Mouse (Mus musculus): ENCODE measurements around the gene Tgfb1.

The Tgfb1 gene

DNA sequence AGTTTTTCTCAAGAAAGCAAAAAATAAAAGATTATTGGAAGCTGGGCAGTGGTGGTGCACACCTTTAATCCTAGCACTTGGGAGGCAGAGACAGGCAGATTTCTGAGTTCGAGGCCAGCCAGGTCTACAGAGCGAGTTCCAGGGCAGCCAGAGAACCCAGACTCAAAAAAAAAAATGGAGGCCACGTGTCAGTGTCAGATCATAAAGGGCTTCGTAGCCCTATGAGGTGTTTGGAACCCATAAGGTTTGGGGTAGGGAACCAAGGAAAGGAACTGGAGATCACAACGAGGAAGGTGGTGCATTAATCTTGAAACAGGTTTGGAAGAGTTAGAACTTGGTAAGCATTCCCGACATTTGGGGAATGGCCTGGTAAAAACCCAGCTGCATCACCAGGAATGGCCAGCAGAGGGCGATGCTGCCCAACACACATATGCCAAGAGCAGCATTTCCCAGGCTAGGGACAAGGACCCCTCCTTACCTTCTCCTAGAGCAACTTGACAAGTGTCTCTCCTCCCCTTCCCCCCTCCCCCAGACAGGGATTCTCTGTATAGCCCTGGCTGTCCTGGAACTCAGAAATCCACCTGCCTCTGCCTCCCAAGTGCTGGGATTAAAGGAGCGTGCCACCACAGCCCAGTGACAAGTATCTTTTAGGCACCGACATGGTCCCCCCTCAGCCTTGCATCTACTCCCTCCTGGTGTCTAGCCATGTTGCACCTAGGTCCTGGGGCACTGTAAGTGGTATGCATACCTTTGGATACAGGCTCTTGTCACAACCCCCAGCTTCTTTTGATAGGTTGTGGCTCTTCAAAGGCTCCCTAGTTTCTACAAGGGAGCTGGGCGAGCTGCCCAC, 33.2 kb downstream of the Tgfb1 start:
- in situ Hi-C loops (cut with MboI; ENCODE audit: unreplicated experiment in 2 of 2): loop anchor here (5.0 to 25.0 kb wide), 5 partner anchors 38 to 1158 kb away; partner anchors contain the start of genes B3gnt8 (in 1 of the 2), B9d2 (in 1 of the 2), Cd79a (in 1 of the 2) and Ceacam1 (in 1 of the 2)

GRCm38 (mm10) chr7:25720760-25721159, 34.0 kb downstream of the Tgfb1 start:
- in situ Hi-C loops (cut with MboI; ENCODE audit: unreplicated experiment in 2 of 2): loop anchor here (25.0 kb wide), 3 partner anchors 233 to 1158 kb away; partner anchors contain the start of genes Cd79a (in 1 of the 2), Ceacam1 (in 1 of the 2) and Rps19 (in 1 of the 2)

DNA sequence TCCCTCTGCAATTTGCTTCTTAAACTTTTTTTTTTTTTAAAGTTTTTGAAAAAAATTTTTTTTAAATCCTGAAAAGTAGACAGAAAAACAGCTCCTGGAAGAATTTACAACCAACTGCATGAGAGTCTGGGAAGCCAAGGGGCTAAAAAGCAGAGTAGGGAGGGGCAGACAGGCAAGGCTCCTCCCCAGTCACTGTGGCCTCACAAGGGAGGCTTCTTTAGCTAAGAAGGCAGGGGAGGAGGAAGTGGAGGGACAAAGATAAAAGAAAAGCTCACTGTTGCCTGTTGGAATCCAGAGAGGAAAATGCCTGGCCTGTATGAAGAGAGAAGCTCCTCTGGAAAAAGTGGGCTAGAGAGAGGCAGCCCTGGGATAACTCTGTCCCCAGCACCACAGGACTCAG, 35.0 kb downstream of the Tgfb1 start:
- in situ Hi-C loops (cut with MboI; ENCODE audit: unreplicated experiment in 2 of 2): loop anchor here (25.0 kb wide), 3 partner anchors 234 to 1159 kb away; partner anchors contain the start of genes Cd79a (in 1 of the 2), Ceacam1 (in 1 of the 2) and Rps19 (in 1 of the 2)

DNA sequence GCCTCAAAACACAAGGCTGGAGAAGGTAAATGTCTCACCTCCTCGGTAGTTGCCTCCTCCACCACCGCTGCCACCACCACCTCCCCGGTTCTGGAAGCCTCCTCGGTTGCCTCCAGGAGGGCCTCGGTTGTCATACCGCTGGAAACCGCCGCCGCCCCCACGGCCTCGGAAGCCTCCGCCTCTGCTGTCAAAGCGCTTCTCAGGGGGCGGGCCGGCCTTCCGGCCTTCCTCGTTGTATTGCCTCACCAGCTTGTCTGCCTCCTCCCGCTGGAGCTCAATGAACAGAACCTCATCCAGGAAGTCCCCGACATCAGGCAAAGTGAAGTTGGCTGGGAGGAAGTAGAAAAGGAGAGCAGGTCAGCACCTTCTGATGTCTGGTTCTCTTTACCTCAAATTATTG, 39.1 kb downstream of the Tgfb1 start:
- in situ Hi-C loops (cut with MboI; ENCODE audit: unreplicated experiment in 2 of 2): no loop called here

DNA sequence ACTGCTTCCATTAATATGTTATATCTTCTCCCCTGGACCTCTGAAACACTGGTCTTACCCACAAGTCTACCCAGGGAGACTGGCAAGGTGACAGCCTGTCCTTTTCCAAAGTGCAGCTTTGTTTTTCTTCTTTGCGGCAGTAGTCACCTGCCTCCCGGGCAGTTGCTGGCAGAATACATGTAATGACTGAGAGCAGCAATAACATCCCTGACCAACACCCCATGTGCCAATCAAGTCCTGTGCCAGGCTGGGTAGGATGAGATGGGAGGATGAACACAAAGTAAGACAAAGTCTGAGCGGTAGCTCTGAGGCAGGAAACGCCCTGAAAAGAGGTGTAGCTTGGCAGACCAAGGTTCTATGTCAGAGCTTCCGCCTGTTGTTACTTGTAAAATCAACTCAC, 41.0 kb downstream of the Tgfb1 start:
- in situ Hi-C loops (cut with MboI; ENCODE audit: unreplicated experiment in 2 of 2): no loop called here

DNA sequence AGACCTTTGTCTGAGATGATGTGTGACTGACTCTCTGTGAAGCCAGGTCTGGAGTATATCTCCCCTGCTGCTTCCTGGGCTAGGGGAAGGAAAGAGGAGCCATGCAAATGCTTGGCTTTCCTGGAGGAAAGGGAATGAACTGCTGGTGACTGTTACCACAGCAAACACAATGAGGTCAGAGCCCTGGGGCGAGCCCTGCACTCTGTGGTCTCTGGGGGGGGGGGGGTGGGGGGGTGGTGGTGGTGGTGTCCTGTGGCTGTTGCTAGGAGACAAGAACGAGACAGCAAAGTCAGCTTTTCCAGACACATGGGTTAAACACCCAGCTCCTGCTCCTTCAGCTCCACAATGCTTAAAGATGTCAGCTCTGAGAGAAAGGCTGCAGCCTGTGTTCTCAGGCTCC, 42.6 kb downstream of the Tgfb1 start:
- in situ Hi-C loops (cut with MboI; ENCODE audit: unreplicated experiment in 2 of 2): no loop called here

GRCm38 (mm10) chr7:25729862-25730261, 43.1 kb downstream of the Tgfb1 start:
- in situ Hi-C loops (cut with MboI; ENCODE audit: unreplicated experiment in 2 of 2): loop anchor here in 1 of 2 experiments (10.0 kb wide), 1 partner anchor 245 kb away; no protein-coding TSS in a partner anchor

GRCm38 (mm10) chr7:25731294-25732055, 44.7 kb downstream of the Tgfb1 start:
- in situ Hi-C loops (cut with MboI; ENCODE audit: unreplicated experiment in 2 of 2): loop anchor here in 1 of 2 experiments (10.0 kb wide), 1 partner anchor 247 kb away; no protein-coding TSS in a partner anchor

DNA sequence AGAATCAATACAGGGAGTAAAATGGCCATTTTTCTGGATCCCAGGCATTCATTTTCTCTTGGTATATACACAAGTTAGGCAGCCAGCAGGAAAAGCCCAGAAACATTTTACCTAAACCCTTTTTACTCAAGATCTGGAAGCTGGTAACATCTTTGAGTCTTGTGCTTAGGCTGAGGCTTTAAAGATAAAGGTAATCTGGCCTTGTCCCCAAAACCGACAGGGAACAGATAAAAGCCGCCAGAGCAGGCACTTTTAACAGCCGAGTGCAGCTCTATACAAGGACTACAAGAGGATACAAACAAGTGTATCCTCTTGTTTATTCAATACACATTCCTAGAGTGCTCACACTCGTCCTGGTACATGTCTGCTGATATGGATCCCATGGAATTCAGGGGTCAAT, 48.2 kb downstream of the Tgfb1 start:
- in situ Hi-C loops (cut with MboI; ENCODE audit: unreplicated experiment in 2 of 2): loop anchor here in 1 of 2 experiments (10.0 kb wide), 1 partner anchor 250 kb away; no protein-coding TSS in a partner anchor

GRCm38 (mm10) chr7:25736920-25737319, 50.1 kb downstream of the Tgfb1 start:
- in situ Hi-C loops (cut with MboI; ENCODE audit: unreplicated experiment in 2 of 2): loop anchor here in 1 of 2 experiments (10.0 kb wide), 1 partner anchor 252 kb away; no protein-coding TSS in a partner anchor

- in situ Hi-C loops (cut with MboI; ENCODE audit: unreplicated experiment in 2 of 2): loop anchor here in 1 of 2 experiments (10.0 kb wide), 1 partner anchor 253 kb away; no protein-coding TSS in a partner anchor
Measured at GRCm38 (mm10) chr7:25738277-25738676, 51.5 kb downstream of the Tgfb1 start.

- in situ Hi-C loops (cut with MboI; ENCODE audit: unreplicated experiment in 2 of 2): no loop called here
Measured at GRCm38 (mm10) chr7:25746844-25747243, 60.0 kb downstream of the Tgfb1 start.

DNA sequence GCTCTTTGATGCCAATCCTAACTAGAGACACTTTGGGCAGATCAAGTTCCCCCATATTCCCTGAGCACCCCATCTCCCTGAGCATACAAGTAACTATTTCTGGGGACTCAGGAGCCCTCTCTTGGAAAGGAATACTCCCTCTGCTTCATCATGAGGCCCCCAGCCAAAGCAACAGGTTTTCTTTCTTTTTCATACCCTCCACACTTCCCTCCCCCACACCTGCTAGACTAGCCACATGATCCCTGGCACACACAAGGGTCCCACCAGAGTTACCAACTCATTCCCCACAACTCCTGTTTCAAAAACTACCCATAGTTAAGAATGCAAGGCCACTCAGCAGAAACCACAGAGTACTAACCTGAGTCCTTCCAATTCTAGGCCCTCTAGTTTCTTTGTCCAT, 66.3 kb downstream of the Tgfb1 start:
- in situ Hi-C loops (cut with MboI; ENCODE audit: unreplicated experiment in 2 of 2): loop anchor here (5.0 to 25.0 kb wide), 10 partner anchors 41 to 1922 kb away; partner anchors contain the start of genes Zfp61 (in 2 of the 2), Zfp94 (in 2 of the 2), Arhgef1 (in 1 of the 2) and B9d2 (in 1 of the 2)

DNA sequence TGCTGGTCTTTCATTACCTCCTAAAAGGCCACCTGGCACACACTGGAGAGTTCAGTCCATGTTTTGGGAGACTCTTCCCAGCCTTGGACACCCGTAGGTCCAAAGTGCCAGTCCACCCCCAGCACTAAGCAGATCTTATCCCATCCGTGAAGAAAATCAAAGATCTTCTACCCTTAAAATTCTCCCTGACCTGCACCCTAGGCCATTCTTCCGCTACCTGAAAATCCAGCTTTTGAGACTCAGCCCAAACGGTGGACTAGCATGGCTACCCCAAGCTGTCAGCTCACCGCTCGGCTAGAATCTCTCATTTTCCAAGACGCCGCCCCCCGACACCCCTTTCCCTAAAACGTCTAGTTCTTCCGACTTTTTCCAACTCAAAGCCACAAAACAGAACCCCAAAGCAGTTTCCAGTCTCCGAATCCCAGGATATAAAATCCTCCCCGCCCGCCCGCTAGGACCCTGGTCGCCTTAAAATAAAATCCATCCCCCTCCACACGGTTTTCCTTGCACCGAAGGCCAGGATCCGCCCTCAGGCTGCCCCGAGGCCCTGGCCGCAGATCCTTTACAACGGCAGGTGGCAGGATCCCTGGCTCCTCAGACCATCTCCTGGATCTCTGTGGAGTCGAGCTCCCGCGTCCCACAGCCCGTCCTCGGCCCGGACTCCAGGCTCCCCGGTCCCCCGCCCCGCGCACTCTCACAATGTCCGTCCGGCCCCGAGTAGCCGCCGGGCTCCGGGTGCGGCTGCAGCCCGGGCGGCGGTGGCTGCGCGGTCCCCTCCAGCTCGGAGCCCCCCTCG, 67.0 kb downstream of the Tgfb1 start:
- in situ Hi-C loops (cut with MboI; ENCODE audit: unreplicated experiment in 2 of 2): loop anchor here (5.0 to 25.0 kb wide), 10 partner anchors 42 to 1921 kb away; partner anchors contain the start of genes Zfp61 (in 2 of the 2), Zfp94 (in 2 of the 2), Arhgef1 (in 1 of the 2) and B9d2 (in 1 of the 2)

DNA sequence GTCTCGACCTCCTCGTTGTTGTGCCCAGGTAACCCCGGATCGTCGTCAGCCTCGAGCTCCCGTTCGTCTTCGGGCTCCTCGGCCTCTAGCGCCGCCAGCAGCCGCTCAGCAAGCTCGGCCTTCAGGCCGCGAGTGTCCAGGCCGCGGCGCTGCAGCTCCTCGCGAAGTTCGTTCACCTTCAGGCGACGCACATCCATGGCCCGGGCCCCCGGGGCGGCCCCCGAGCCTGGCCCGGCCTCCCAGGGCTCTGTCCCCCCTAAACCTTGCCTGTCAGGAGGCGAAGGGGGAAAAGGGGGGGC, 67.6 kb downstream of the Tgfb1 start:
- in situ Hi-C loops (cut with MboI; ENCODE audit: unreplicated experiment in 2 of 2): loop anchor here (5.0 to 25.0 kb wide), 10 partner anchors 42 to 1920 kb away; partner anchors contain the start of genes Zfp61 (in 2 of the 2), Zfp94 (in 2 of the 2), Arhgef1 (in 1 of the 2) and B9d2 (in 1 of the 2)

All from v-Abl transformed pro-B cells (cell line).